ENCODE assay signal across 10 mouse cellular contexts in genomic region chr13:51918781-51919170, GRCm38 (mm10).
A peak's percentile ranks its signal among the peaks of the same experiment; 100 is the strongest.
DNase-seq lines count a peak whose midpoint lies in the region; ATAC-seq lines count a peak whose summit lies in the region.
"Had no signal": no experiment of that assay in that cellular context is flagged by ENCODE, and none has a peak within 500 bp of the region (broad histone marks: within the 10 kb centered on the region; RNA-seq: fewer than 3 reads in every experiment).

No protein-coding gene starts in this region.

- peaks cover 28% of the 10 kb centered on the region for H3K4me1 ChIP-seq in heart, embryonic 12.5 days (replicated peaks)
- H3K4me1 ChIP-seq in forebrain, embryonic 13.5 days = peaks cover 69% of the 10 kb centered on the region
- peaks cover 55% of the 10 kb centered on the region for H3K4me1 ChIP-seq in kidney, embryonic 15.5 days
- H3K4me1 ChIP-seq in neural tube, embryonic 14.5 days (ENCODE audit: control insufficient read depth, insufficient read depth, low read length) = peaks cover 29% of the 10 kb centered on the region

- no peak for ATAC-seq in heart, embryonic 12.5 days (ENCODE audit: insufficient number of reproducible peaks, low FRiP score)
- no peak; the same call in 1 of the 2 replicates for ATAC-seq in forebrain, embryonic 13.5 days
- 0 out of 2 replicates have a peak, but pooled peaks have one; percentile 2 for ATAC-seq in kidney, embryonic 15.5 days (replicated peaks; ENCODE audit: low FRiP score)
- peak; percentile 12; the same call in 1 of the 2 replicates for ATAC-seq in neural tube, embryonic 14.5 days (ENCODE audit: low read depth)

- no peaks in the 10 kb centered on the region for H3K9me3 ChIP-seq in heart, embryonic 12.5 days (replicated peaks)
- no peaks in the 10 kb centered on the region; the same call in 1 of the 2 replicates for H3K9me3 ChIP-seq in forebrain, embryonic 13.5 days (replicated peaks)
- H3K9me3 ChIP-seq in kidney, embryonic 15.5 days (replicated peaks) = no peaks in the 10 kb centered on the region
- H3K9me3 ChIP-seq in neural tube, embryonic 14.5 days (ENCODE audit: control insufficient read depth, low read length) = no peaks in the 10 kb centered on the region
- H3K9me3 ChIP-seq: liver, embryonic 15.5 days had no signal

- no peak overlapping the region for H3K4me3 ChIP-seq in heart, embryonic 12.5 days
- H3K4me3 ChIP-seq in forebrain, embryonic 13.5 days = no peak overlapping the region
- no peak overlapping the region for H3K4me3 ChIP-seq in kidney, embryonic 15.5 days (replicated peaks)
- no peak overlapping the region for H3K4me3 ChIP-seq in neural tube, embryonic 14.5 days (ENCODE audit: low read depth, low read length)
- H3K4me3 ChIP-seq: liver, embryonic 15.5 days had no signal

- peaks cover 92% of the 10 kb centered on the region for H3K27me3 ChIP-seq in heart, embryonic 12.5 days (replicated peaks)
- H3K27me3 ChIP-seq in forebrain, embryonic 13.5 days = peaks cover 45% of the 10 kb centered on the region
- H3K27me3 ChIP-seq in kidney, embryonic 15.5 days = peaks cover 9% of the 10 kb centered on the region
- no peaks in the 10 kb centered on the region for H3K27me3 ChIP-seq in neural tube, embryonic 14.5 days (ENCODE audit: control insufficient read depth, insufficient read depth, low read length)

- DNase-seq in heart, adult 18-20 months = no peak
- no peak for DNase-seq in adrenal gland, postnatal 4 days (ENCODE audit: low spot score in 2 of 2)
- no peak for DNase-seq in frontal cortex, postnatal 14 days (ENCODE audit: low spot score in 2 of 2)
- DNase-seq in adrenal gland, postnatal 14 days = no peak
- DNase-seq: thymus, postnatal 4 days had no signal

- H3K9ac ChIP-seq in heart, embryonic 12.5 days = no peak overlapping the region
- peak overlapping the region; percentile 34 for H3K9ac ChIP-seq in forebrain, embryonic 13.5 days
- 0 out of 2 replicates have a peak overlapping the region, but pooled peaks have one; percentile 3 for H3K9ac ChIP-seq in kidney, embryonic 15.5 days
- no peak overlapping the region for H3K9ac ChIP-seq in neural tube, embryonic 14.5 days (replicated peaks; ENCODE audit: low read depth, low read length)
- H3K9ac ChIP-seq: liver, embryonic 15.5 days had no signal

- H3K4me2 ChIP-seq in heart, embryonic 12.5 days = peak overlapping the region; percentile 18; the same call in 1 of the 2 replicates
- peak overlapping the region; percentile 32; the same call in 1 of the 2 replicates for H3K4me2 ChIP-seq in forebrain, embryonic 13.5 days
- no peak overlapping the region for H3K4me2 ChIP-seq in kidney, embryonic 15.5 days
- no peak overlapping the region for H3K4me2 ChIP-seq in neural tube, embryonic 14.5 days (ENCODE audit: low read depth, low read length)
- H3K4me2 ChIP-seq: liver, embryonic 15.5 days had no signal

- H3K36me3 ChIP-seq in heart, embryonic 12.5 days = no peaks in the 10 kb centered on the region
- H3K36me3 ChIP-seq in forebrain, embryonic 13.5 days (ENCODE audit: poor library complexity, severe bottlenecking) = no peaks in the 10 kb centered on the region
- H3K36me3 ChIP-seq in kidney, embryonic 15.5 days = no peaks in the 10 kb centered on the region
- no peaks in the 10 kb centered on the region for H3K36me3 ChIP-seq in neural tube, embryonic 14.5 days (ENCODE audit: control insufficient read depth, insufficient read depth, low read length)
- H3K36me3 ChIP-seq: liver, embryonic 15.5 days had no signal

- no peak overlapping the region for H3K27ac ChIP-seq in heart, embryonic 12.5 days (ENCODE audit: poor library complexity, severe bottlenecking)
- peak overlapping the region; percentile 91 for H3K27ac ChIP-seq in forebrain, embryonic 13.5 days
- no peak overlapping the region for H3K27ac ChIP-seq in kidney, embryonic 15.5 days
- H3K27ac ChIP-seq in neural tube, embryonic 14.5 days (ENCODE audit: low read depth, low read length) = peak overlapping the region; percentile 60
- H3K27ac ChIP-seq: liver, embryonic 15.5 days had no signal

- WGBS in heart, embryonic 12.5 days = 24% methylated on average over 10 of the region's 10 CpGs
- 3% methylated on average over 10 of the region's 10 CpGs for WGBS in forebrain, embryonic 13.5 days
- WGBS in kidney, embryonic 15.5 days = 38% methylated on average over 10 of the region's 10 CpGs
- WGBS in neural tube, embryonic 14.5 days = 8% methylated on average over 10 of the region's 10 CpGs

Comparison
In these comparisons a context has a peak if more than half of its experiments do, and no peak if none do; other contexts are left out.
1. ATAC-seq: peak in kidney, embryonic 15.5 days (single experiment) and neural tube, embryonic 14.5 days (single experiment); none in heart, embryonic 12.5 days (single experiment) and forebrain, embryonic 13.5 days (single experiment).
2. H3K27ac ChIP-seq: peak in forebrain, embryonic 13.5 days (single experiment) and neural tube, embryonic 14.5 days (single experiment); none in heart, embryonic 12.5 days (single experiment) and kidney, embryonic 15.5 days (single experiment).
3. H3K4me2 ChIP-seq: peak in heart, embryonic 12.5 days (single experiment) and forebrain, embryonic 13.5 days (single experiment); none in kidney, embryonic 15.5 days (single experiment) and neural tube, embryonic 14.5 days (single experiment).
4. H3K9ac ChIP-seq: peak in forebrain, embryonic 13.5 days (single experiment) and kidney, embryonic 15.5 days (single experiment); none in heart, embryonic 12.5 days (single experiment) and neural tube, embryonic 14.5 days (single experiment).